Mouse (Mus musculus) thymus, adult 2 months (tissue): ENCODE measurements around the gene Utf1.

Source experiments
- CTCF ChIP-seq: fragments of 200-500 bp; IDR thresholded peaks from 2 replicates; pipeline ENCODE4 v1.5.1; 2012; ENCODE audit warnings: mild to moderate bottlenecking, control low read depth, low read length, moderate library complexity, borderline replicate concordance; ENCODE audit not compliant: control insufficient read depth, poor library complexity, insufficient read depth; ENCODE audit errors: extremely low read depth
- POLR2A ChIP-seq: fragments of 200-500 bp; IDR thresholded peaks from 2 replicates; pipeline ENCODE4 v1.6.1; 2012; ENCODE audit warnings: mild to moderate bottlenecking, low read length, control low read depth, moderate library complexity; ENCODE audit not compliant: control insufficient read depth, poor library complexity, insufficient read depth; ENCODE audit errors: extremely low read depth

DNA sequence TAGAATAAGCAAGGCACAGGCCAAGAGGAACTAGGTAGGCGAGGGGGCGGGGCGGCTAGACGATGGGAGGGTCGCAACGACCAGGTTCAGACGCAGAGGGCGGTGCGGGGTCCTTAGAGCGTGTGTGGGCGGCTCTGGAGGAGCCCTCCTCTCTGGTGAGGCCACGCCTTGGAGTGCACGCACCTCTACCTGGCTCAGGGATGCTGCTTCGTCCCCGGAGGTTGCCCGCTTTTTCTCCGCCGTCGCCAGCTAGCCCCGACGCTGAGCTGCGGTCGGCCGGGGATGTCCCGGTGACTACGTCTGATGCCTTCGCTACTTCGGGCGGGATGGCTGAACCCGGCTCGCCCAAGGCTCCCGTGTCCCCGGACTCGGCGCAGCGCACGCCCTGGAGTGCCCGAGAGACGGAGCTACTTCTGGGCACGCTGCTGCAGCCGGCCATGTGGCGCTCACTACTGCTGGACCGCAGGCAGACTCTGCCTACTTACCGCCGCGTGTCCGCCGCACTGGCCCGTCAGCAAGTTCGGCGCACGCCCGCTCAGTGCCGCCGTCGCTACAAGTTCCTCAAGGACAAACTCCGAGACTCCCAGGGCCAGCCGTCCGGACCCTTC is at the start of gene Utf1:
- TF ChIP-seq CTCF: no peak
- no peak for TF ChIP-seq POLR2A
